Mouse (Mus musculus) adipocyte (in vitro differentiated cells): ENCODE results near the gene Rac2.

Experiments
- DNase-seq: peaks from one replicate; pipeline ENCODE4 v3.0.0-alpha.2; 2016; ENCODE audit warnings: low spot score

The Rac2 gene

DNA sequence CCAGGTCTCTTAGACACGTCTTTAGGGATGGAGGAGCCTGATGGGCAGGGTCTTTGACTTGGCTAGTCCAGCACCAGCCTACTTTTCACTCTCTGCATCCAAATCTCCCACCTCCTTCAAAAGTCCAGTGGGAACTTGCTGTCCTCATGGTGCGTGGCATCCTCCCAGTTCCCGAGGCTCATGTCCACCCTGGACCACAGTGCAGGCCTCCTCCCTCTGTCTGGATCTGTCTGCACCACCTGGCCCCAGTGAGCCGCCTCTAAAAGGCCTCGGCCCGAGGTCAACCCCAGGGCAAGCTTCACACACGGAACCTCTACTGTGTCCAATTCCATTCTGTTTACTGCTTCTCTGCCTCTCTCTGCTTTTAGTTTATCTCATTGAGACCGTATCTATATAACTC lies 51.3 kb downstream of the Rac2 start:
- DNase-seq = no peak

DNA sequence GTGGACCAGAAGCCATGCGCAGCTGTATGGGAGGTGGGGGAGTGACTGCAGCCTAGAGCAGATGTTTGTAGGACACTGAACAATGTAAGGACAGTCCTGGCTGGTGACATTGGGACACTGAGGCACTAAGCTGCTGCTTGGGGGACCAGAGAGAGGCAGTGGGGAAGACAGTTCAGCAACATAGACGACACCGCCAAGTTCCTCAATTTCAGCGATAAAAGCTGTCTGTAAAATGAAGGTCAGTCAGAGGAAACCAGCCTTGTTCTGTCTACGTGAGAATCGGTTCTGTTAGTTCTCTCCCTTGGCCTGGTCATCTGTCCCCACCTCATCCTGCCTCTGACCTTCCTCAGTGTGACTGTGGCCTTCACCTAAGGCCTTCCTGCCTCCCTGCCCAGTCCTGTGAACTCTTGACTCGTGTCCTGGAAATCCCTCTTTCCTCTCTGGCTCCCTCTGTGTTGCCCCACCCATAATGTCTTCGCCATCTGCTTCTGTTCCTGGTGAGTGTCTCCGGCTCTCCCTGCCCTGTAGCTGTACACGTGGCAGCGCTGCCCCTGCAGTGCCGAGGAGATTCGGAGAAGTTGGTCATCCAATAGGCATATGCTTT lies 52.4 kb downstream of the Rac2 start:
- DNase-seq = no peak

- DNase-seq = no peak
Measured at GRCm38 (mm10) chr15:78518221-78518620, 54.4 kb downstream of the Rac2 start.

- no peak for DNase-seq
Measured at GRCm38 (mm10) chr15:78515759-78516158, 56.8 kb downstream of the Rac2 start.

GRCm38 (mm10) chr15:78514393-78515146 lies 58.0 kb downstream of the Rac2 start:
- DNase-seq = peak; percentile 77

DNA sequence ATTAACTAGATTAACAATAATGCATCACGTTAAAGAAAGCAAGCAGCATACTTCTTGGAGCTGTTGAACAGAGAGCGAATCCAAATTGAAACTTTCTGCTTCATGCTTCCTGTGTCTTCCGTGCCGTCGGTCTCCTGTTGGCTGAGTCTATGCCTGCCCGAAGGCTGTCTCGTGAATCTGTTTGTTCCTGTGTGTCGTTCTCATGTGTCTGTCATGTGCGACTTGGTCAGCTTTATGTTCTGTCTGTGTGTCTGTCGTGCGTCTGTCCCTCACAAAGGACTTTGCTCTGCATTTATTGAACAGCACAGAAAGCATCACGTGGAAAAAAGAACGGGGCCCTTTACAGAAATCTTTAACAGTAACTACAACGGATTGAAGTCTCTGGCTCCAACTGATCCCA lies 59.6 kb downstream of the Rac2 start:
- DNase-seq = no peak

DNA sequence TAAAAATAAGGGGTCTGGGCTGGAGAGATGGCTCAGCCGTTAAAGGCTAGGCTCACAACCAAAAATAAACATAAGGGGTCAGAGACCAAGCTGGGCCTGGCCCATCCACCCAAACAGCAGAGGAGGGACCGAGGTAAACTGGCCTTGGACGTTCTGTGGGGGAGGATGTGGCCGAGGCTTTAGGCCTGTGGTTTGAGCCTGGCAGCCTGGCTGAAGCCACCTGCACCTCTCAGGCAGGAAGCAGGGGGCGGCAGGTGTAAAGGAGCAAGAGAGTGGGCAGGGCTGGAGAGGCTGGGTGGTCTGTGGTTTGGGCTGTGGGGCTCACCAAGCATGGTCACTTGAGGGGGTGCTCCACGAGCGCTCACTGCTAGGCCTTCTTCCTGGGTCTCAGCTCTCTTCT lies 60.6 kb downstream of the Rac2 start:
- DNase-seq = no peak

DNA sequence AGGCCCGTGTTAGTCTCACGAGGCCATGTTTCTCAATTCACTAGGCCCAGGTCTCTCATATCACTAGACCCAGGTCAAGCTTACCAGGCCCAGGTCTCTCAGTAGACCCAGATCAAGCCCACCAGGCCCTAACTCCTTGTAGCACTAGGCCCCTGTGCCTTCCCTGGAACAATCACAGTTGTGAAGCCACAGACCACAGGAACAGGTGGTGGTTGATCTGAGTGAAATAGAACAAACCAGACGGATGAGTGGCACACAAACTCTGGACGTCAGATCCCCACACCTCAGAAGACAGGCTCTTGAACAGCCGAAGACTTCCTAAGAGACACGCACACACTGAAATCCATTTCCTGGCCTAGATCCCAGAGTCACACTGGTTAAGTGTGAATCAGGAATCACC lies 61.8 kb downstream of the Rac2 start:
- DNase-seq = no peak

GRCm38 (mm10) chr15:78510121-78510576 lies 62.4 kb downstream of the Rac2 start:
- peak; percentile 24 for DNase-seq

DNA sequence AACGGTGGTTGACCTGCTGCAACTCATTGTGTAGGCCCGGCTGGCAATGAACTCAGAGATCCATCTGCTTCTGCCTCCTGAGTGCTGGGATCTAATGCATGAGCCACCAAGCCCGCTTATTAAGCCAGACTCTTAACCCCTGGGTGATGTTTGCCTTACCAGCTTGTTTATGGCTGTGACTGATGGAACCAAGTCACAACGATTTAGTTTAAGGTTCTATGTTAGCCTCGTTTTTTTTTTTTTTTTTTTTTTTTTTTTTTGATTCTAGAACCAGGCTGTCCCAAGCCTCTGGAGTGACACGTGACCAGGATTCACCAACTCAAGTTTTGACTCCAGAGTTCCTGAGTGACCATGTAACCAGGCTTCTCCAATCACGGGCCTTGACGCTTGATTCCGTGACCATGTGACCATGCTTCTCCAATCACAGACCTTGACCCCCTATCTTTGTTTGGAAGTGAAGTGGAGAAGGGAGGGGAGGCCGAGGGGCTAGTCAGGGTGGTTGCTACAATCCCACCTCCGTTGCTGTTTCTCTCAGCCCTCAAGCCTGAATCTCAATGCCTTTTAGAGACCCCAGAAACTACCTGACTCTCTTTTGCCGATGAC lies 63.2 kb downstream of the Rac2 start:
- no peak for DNase-seq
